Mouse (Mus musculus): Measurements from ENCODE around the gene Osbpl11.

GRCm38 (mm10) chr16:33289981-33290380 is 105.1 kb downstream of the Osbpl11 start:
- TF ChIP-seq CTCF (conservative IDR thresholded peaks at IDR 0.05; ENCODE audit: low read length) (no peak), NANOG (IDR thresholded peaks at IDR 0.05; ENCODE audit: borderline replicate concordance, low read length) (no peak)
